Mouse (Mus musculus): ENCODE measurements at regions not wholly inside any gene's neighbourhood (a gene's known extent, or its start where the extent isn't known, plus 50 kb on each side); places are given as distances from the start of the nearest gene placed in this dataset.

- no peak for TF ChIP-seq CHD2 (IDR thresholded peaks at IDR 0.05; ENCODE audit: low read depth, low read length)
- no peak for TF ChIP-seq HCFC1 (IDR thresholded peaks at IDR 0.05; ENCODE audit: borderline replicate concordance, insufficient read depth, low read length)
Measured at GRCm38 (mm10) chr15:62076552-62077234, 1153.9 kb upstream of the A1bg start.

Measured in ES-E14 (cell line).